Mouse (Mus musculus): ENCODE measurements at regions not wholly inside any gene's neighbourhood (a gene's known extent, or its start where the extent isn't known, plus 50 kb on each side); places are given as distances from the start of the nearest gene placed in this dataset.

DNA sequence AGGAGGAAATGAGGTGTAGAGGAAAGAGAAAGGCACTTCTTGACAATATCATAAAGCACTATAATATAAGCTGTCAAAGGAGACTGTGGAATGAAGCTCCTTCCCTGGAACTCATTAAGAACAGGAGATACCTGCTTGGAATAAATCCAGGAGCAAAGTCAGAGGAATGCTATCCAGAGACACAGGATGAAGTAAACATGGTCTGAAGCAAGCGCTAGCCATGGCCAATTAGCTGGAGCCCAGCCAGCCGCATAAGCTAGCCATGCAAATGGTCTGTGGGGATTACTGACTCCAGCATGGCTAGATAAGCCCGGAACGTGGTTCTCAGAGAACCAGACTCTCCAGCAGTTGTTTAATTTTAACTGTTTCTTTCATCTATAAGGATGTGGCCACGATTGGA, 54.9 kb upstream of the Gpc3 start:
- no peak for DNase-seq

DNA sequence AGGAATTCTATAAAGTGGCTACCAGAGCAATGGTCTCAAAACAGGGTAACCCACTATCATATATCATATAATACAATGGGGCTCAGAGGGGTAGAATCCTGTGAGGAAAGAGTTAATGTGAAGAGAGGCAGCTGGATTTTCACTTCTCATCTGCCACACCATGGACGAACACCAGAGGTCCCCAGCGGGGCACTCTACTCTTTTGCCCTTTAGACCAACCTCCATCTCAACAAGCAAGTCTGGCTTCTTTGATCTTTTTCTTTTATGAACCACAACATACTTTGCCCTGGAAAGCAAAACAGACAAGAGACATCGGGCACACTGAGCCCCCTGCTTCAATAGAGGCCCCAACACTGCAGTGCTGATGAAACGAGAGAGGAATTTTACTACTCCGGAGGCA, 65.3 kb upstream of the Gpc3 start:
- DNase-seq, result peak; percentile 17

DNA sequence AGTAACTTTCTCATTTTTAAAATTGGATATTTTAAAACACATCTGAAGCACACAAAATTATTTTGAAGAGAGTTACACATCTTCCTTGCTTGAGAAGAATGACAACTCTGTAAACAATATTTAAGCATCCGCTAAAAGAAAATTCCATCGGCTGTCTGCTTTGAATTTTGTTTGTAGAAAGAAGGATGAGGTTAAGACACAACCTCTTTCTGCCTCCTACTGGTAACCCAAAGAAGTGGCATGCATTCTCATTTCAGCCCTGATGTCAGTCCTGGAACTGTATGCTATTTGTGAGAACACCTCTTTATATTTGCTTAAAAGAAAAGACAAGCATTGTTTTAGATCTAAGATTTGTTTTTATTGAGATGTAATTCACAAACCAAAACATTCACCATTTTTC, 80.6 kb upstream of the Gpc3 start:
- no peak for DNase-seq

DNA sequence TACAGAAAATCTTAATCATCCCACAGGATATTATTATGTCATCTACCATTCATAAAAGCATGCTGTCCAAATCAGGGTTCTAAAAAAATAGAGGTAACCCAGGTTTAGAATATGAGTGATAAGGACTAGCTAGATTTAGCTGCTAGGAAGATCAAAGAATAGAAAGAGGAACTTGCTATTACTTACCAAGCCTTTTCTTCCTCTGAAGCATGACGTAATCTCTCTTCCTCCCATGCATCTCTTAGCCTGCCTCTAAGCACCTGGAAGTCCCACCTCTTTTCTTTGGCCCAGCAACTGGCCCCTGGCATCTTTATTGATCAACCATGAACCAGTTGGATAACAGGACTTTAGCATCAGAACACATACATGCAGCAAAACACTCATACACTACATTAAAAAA, 85.9 kb upstream of the Gpc3 start:
- no peak for DNase-seq

DNA sequence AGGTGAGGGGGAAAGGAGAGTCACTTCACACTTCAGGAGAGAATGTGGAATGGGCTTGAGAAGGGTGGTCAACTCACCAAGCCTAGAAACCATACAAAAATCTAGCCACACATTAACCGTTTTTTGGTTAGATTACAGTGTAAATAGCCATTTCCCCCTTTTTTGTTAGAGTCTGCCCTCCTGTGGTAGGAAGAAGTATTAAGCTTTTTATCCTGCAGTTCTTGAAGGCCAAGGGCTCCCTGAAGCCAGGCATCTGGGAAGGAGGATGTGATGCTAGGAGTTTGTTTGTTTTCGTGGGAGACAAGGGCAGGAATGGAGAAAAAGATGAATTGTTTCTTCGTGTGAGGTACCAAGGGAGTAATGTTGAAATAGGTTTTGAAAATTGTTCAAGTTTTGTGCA, 73.5 kb upstream of the Ccdc160 start:
- no peak for DNase-seq

GRCm38 (mm10) chrX:52738116-52738515, 52.9 kb upstream of the Ccdc160 start:
- peak; percentile 41 for DNase-seq
